Mouse (Mus musculus): ENCODE results near the gene Top2a.

Top2a gene

GRCm38 (mm10) chr11:98982773-98983133 is 41.2 kb downstream of the Top2a start, which contains the start of gene Gjd3:
Gjd3 (minus strand) TSS chr11:98983016.
- DNase-seq (ENCODE audit: low read depth) = no peak

- DNase-seq (ENCODE audit: low read depth) = no peak
These were observed 41.8 kb downstream of the Top2a start for GRCm38 (mm10) chr11:98981997-98982772.

- DNase-seq (ENCODE audit: low read depth) = no peak
These were observed 42.5 kb downstream of the Top2a start for GRCm38 (mm10) chr11:98981289-98981996.

GRCm38 (mm10) chr11:98979356-98979755 is 44.6 kb downstream of the Top2a start:
- no peak for DNase-seq (ENCODE audit: low read depth)

- DNase-seq (ENCODE audit: low read depth) = no peak
These were observed 45.4 kb downstream of the Top2a start for GRCm38 (mm10) chr11:98978526-98979148.

GRCm38 (mm10) chr11:98974871-98975719 is 48.9 kb downstream of the Top2a start:
- peak; percentile 75 for DNase-seq (ENCODE audit: low read depth)

GRCm38 (mm10) chr11:98974213-98974612 is 49.8 kb downstream of the Top2a start:
- no peak for DNase-seq (ENCODE audit: low read depth)

GRCm38 (mm10) chr11:98973584-98973983 is 50.4 kb downstream of the Top2a start:
- no peak for DNase-seq (ENCODE audit: low read depth)

GRCm38 (mm10) chr11:98972801-98973360 is 51.1 kb downstream of the Top2a start:
- no peak for DNase-seq (ENCODE audit: low read depth)

GRCm38 (mm10) chr11:98972215-98972614 is 51.8 kb downstream of the Top2a start:
- DNase-seq (ENCODE audit: low read depth) = peak; percentile 71

GRCm38 (mm10) chr11:98971316-98972031 is 52.5 kb downstream of the Top2a start:
- no peak for DNase-seq (ENCODE audit: low read depth)

GRCm38 (mm10) chr11:98970191-98970925 is 53.6 kb downstream of the Top2a start:
- DNase-seq (ENCODE audit: low read depth) = no peak

GRCm38 (mm10) chr11:98969496-98969927 is 54.5 kb downstream of the Top2a start:
- DNase-seq (ENCODE audit: low read depth) = no peak

GRCm38 (mm10) chr11:98968716-98969495 is 55.1 kb downstream of the Top2a start:
- no peak for DNase-seq (ENCODE audit: low read depth)

GRCm38 (mm10) chr11:98968079-98968478 is 55.9 kb downstream of the Top2a start:
- no peak for DNase-seq (ENCODE audit: low read depth)

- DNase-seq (ENCODE audit: low read depth) = peak; percentile 84
These were observed 57.4 kb downstream of the Top2a start for GRCm38 (mm10) chr11:98966499-98967141.

- no peak for DNase-seq (ENCODE audit: low read depth)
These were observed 58.4 kb downstream of the Top2a start for GRCm38 (mm10) chr11:98965416-98966077.

Measured in 416B (cell line).